Mouse (Mus musculus): ENCODE measurements around the gene Aifm3. TPM values are rescaled to one million over a fixed set of nuclear protein-coding genes. Genes with fewer than 3 reads are reported as not detected.

Aifm3 gene
- polyA plus RNA-seq (2017; shearing (Covaris generic)) = under 1 TPM in 1 of 2 experiments, not detected in 1; 0.20 TPM

DNA sequence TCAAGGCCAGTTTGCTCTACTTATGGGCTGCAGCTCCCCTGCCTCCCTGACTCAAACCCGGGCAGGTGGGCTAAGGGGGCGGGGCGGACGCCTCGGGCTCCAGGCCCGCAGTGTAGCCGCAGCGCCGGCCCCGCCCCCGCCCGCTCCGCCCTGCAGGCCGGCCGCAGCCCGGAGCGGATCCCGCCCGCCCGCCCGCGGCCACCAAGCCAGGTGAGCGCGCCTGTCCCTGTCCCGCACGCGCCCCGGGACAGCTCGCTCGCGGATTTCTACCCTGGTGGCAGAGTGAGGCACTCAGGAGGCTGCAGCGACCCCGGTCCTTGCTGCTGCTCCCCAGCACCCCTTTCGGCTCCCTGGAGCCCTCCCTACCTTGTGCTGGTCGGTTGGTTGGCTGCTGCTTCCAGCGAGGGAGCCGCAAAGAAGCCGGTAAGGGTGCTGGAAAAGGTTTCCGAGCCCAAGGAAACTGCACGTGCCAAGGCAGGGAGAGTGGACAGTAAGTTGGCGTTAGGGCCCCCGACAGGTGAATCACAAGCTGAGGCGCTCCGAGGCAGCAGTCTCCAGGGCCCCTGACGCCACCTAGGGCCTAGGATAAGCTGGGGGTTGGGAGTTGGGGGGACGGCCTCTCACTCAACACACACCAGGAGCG, at the start of gene Aifm3:
Aifm3 (plus strand) TSS at position 143 of the 643 bp plus-strand sequence.

DNA sequence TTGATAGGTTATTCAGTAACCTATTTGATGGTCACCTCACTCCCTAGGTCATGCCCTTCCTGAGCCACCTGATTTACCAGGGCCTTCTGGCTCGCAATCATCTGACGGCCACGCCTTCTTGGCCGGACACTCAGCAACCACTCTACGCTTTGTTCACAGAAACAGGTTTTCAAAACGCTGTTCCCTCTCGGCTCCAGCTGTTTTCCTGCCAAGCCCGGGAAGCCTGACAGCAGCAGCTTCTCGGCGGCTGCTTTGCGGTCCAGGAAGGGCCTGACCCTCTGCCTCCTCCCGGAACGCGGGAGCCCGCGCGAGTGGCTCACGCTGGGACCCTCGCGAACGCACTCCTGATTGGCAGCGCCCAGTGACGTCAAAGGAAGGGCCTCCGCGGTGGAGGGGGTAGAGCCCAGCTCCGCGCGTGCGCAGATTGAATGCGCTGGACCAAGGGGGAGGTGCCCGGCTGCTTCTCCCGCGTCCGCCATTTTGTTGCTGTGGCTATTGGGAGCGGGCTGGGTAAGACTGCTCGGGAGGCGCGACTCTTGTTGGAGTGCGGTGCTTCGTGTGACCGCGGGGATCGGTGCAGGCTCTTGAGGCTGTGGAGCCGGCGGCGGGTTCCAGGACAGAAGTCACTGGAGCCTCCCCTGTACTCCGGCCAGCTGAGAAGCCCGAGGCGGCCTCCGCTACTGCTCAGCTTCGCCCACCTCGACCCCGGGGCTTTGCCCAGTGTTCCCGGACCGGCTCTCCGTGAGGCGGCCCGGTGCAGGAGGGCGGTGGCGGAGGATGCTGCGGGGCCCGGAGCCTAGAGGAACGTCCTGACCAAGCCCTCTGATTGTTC, 37.7 kb upstream of the Aifm3 start, which contains the start of gene Crkl:
Crkl (plus strand) TSS at position 447 of the 832 bp plus-strand sequence.

DNA sequence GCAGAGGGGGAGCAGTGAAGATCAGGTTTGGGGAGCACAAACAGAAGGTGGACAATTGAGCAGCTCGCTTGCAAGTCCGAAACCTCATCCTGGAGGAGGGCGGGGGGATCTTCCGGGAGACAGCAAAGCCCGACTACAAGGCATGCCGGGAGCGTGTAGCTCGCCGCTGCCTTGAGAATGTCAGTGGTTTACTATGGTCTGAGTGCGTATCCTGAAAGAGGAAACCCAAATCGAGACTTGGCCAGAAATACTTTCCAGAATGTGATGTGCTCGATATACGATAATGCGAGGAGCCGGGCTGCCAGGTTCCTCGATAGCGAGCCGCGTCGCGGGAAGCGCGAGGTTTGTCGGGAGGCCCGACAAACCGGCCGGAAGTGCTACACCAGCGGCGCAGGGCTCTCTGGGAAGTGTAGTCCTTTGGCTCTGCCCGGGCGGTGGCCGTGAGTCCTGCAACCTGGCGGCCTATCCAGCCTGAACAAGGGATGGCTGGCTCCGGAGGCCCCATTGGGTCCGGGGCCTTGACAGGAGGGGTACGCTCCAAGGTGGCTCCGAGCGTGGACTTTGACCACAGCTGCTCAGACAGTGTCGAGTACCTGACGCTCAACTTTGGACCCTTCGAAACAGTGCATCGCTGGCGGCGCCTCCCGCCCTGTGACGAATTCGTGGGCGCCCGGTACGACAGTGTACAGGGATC, 19.3 kb downstream of the Aifm3 start, which contains the start of gene Lztr1:
Lztr1 (plus strand) TSS at position 143 of the 694 bp plus-strand sequence.

DNA sequence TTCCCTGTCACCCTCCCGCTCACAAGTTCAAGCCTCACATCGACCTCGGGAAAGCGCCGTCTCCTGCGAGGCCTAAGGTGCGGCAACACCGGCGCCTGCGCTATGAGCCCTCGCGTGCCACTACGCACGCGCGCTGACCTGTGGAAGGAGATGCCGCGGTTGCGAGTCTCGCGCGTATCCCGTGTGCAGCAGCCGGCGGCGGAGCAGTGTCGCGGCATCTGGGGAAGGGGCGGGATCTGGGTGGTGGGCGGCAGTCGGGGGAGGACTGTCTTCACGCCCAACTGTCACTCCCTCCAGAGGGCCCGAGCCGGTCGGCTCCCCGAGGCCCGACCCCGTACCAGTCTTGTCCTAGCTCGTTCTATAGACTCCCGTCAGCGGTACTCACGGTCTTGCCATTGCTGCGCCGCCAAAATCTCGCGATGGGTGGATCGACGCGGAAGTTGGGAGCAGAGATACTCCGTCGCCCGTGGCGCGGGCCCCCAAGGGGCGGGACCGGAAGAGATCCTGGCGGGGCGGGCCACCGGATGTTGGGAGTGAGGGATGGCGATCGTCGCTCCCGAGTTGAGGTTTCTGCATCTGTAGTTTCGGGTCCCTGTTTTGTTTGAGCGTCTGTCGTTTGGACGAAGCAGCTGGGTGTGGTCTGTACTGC, 41.4 kb downstream of the Aifm3 start, which contains the start of gene Thap7:
Thap7 (minus strand) TSS at position 497 of the 649 bp plus-strand sequence.

Other genes starting within 250 kb of the Aifm3 start
- 100 to 1,000 TPM; 102 to 147 TPM for gene Tmem191c, start 213.5 kb upstream of the Aifm3 start, polyA plus RNA-seq (2017; shearing (Covaris generic))
- gene Serpind1, start 158.2 kb upstream of the Aifm3 start, polyA plus RNA-seq (2017; shearing (Covaris generic)) = under 1 TPM; 0.16 to 0.26 TPM
- gene Snap29, start 83.6 kb upstream of the Aifm3 start, polyA plus RNA-seq (2017; shearing (Covaris generic)) = 10 to 100 TPM; 19.2 to 20.7 TPM
- gene Pi4ka, start 83.3 kb upstream of the Aifm3 start, polyA plus RNA-seq (2017; shearing (Covaris generic)) = 10 to 100 TPM; 50.3 to 57.9 TPM
- 10 to 100 TPM; 55.7 to 70.5 TPM for gene Crkl, start 37.6 kb upstream of the Aifm3 start, polyA plus RNA-seq (2017; shearing (Covaris generic))
- 10 to 100 TPM; 39.4 to 49.2 TPM for gene Lztr1, start 19.1 kb downstream of the Aifm3 start, polyA plus RNA-seq (2017; shearing (Covaris generic))
- 10 to 100 TPM; 65.5 to 75.9 TPM for gene Thap7, start 41.5 kb downstream of the Aifm3 start, polyA plus RNA-seq (2017; shearing (Covaris generic))
- gene Lrrc74b, start 71.6 kb downstream of the Aifm3 start, polyA plus RNA-seq (2017; shearing (Covaris generic)) = under 1 TPM in 1 of 2 experiments, not detected in 1; 0.47 TPM
- not detected for gene P2rx6, start 72.3 kb downstream of the Aifm3 start, polyA plus RNA-seq (2017; shearing (Covaris generic))
- gene Slc7a4, start 93.6 kb downstream of the Aifm3 start, polyA plus RNA-seq (2017; shearing (Covaris generic)) = 1 to 10 TPM; 1.1 to 2.2 TPM
- gene Smpd4, start 129.7 kb downstream of the Aifm3 start, polyA plus RNA-seq (2017; shearing (Covaris generic)) = 10 to 100 TPM; 14.1 to 18.4 TPM
- gene Ccdc74a, start 156.9 kb downstream of the Aifm3 start, polyA plus RNA-seq (2017; shearing (Covaris generic)) = under 1 TPM; 0.33 to 0.64 TPM
- gene Med15, start 243.3 kb downstream of the Aifm3 start, polyA plus RNA-seq (2017; shearing (Covaris generic)) = 100 to 1,000 TPM in 1 of 2 experiments, 10 to 100 TPM in 1; 90.2 to 128 TPM